Mouse (Mus musculus): ENCODE data around the gene Papss2.

DNA sequence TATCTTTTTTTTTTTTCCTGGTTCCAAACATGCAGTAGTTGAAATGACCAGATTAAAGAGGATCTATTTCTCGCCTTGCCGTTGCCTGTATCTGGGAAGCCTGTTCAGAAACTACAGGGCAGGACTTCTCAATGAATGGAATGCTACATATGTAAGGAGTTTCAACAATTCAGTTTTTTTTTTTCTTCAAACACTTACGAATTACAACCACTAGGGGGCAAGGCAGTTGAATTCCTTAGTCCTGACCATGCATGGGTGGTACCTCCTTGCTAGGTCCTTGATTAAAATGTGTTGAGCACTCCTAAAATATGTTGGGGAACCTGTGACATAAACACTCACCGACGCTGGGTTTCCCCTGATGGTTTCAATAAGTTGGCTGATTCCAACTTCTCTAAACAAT is 1.7 kb upstream of the Papss2 start:
- TF ChIP-seq CTCF (IDR thresholded peaks at IDR 0.05; ENCODE audit: low read depth) (peak; percentile 61), EP300 (IDR thresholded peaks at IDR 0.05; ENCODE audit: low read depth) (no peak)

All from liver, embryonic 14.5 days (tissue).